Mouse (Mus musculus): Measurements from ENCODE around the gene Vwa1. TPM values are rescaled to one million over a fixed set of nuclear protein-coding genes. Genes with fewer than 3 reads are reported as not detected.
A peak's percentile ranks its signal among the peaks of the same experiment; 100 is the strongest.

Gene Vwa1
- polyA plus RNA-seq, 1 experiment: 21.8 TPM

GRCm38 (mm10) chr4:155761356-155762099 lies 13.0 kb downstream of the Vwa1 start:
- DNase-seq: peak; percentile 31

GRCm38 (mm10) chr4:155760613-155761355 lies 13.7 kb downstream of the Vwa1 start, which contains the start of gene Atad3a:
TSS of gene Atad3a (minus strand) at chr4:155761093.
- DNase-seq: peak; percentile 98
- peak; percentile 59 for TF ChIP-seq POLR2A (IDR thresholded peaks at IDR 0.05; ENCODE audit: low read depth, low read length)
- no peak for TF ChIP-seq CTCF (conservative IDR thresholded peaks at IDR 0.05; ENCODE audit: insufficient read depth, insufficient read length, low read depth, low read length)
- H3K4me3 ChIP-seq (ENCODE audit: insufficient read depth, low read depth, low read length): peak within 1 kb of the TSS; percentile 62
- WGBS: 2% methylated on average over 68 of the region's 68 CpGs
- H3K27ac ChIP-seq (ENCODE audit: insufficient read depth, low read depth, low read length): peak within 1 kb of the TSS; percentile 48
- H3K27me3 ChIP-seq (replicated peaks; ENCODE audit: control insufficient read depth, insufficient read depth, low read length): no peaks in the 10 kb centered on the region
- no peaks in the 10 kb centered on the region; the same call in 1 of the 2 replicates for H3K36me3 ChIP-seq (ENCODE audit: control insufficient read depth, insufficient read depth, low read length)
- peaks cover 9% of the 10 kb centered on the region for H3K4me1 ChIP-seq (ENCODE audit: control insufficient read depth, insufficient read depth, low read length)

More at GRCm38 (mm10) chr4:155761356-155762099, 13.0 kb downstream of the Vwa1 start:
- Histone ChIP-seq H3K4me3 (ENCODE audit: insufficient read depth, low read depth, low read length) (peak overlapping the region; percentile 56), H3K36me3 (ENCODE audit: control insufficient read depth, insufficient read depth, low read length) (no peaks in the 10 kb centered on the region), H3K27me3 (replicated peaks; ENCODE audit: control insufficient read depth, insufficient read depth, low read length) (no peaks in the 10 kb centered on the region), H3K4me1 (ENCODE audit: control insufficient read depth, insufficient read depth, low read length) (peaks cover 9% of the 10 kb centered on the region), H3K27ac (ENCODE audit: insufficient read depth, low read depth, low read length) (no peak overlapping the region)
- WGBS: 2% methylated on average over 28 of the region's 28 CpGs
- TF ChIP-seq POLR2A (IDR thresholded peaks at IDR 0.05; ENCODE audit: low read depth, low read length) (no peak), CTCF (conservative IDR thresholded peaks at IDR 0.05; ENCODE audit: insufficient read depth, insufficient read length, low read depth, low read length) (no peak)

- no peaks in the 10 kb centered on the region for H3K27me3 ChIP-seq (replicated peaks; ENCODE audit: control insufficient read depth, insufficient read depth, low read length)
- TF ChIP-seq POLR2A (IDR thresholded peaks at IDR 0.05; ENCODE audit: low read depth, low read length) (no peak), CTCF (conservative IDR thresholded peaks at IDR 0.05; ENCODE audit: insufficient read depth, insufficient read length, low read depth, low read length) (peak; percentile 26; the same call in 1 of the 2 replicates)
- 1% methylated on average over 10 of the region's 10 CpGs for WGBS
- DNase-seq: peak; percentile 54
- H3K36me3 ChIP-seq (ENCODE audit: control insufficient read depth, insufficient read depth, low read length): no peaks in the 10 kb centered on the region; the same call in 1 of the 2 replicates
- H3K27ac ChIP-seq (ENCODE audit: insufficient read depth, low read depth, low read length): peak overlapping the region; percentile 48
- peak overlapping the region; percentile 62 for H3K4me3 ChIP-seq (ENCODE audit: insufficient read depth, low read depth, low read length)
- H3K4me1 ChIP-seq (ENCODE audit: control insufficient read depth, insufficient read depth, low read length): peaks cover 9% of the 10 kb centered on the region
Measured at GRCm38 (mm10) chr4:155759862-155760612, 14.5 kb downstream of the Vwa1 start.

GRCm38 (mm10) chr4:155757011-155757410 lies 17.5 kb downstream of the Vwa1 start:
- no peak for DNase-seq
- no peaks in the 10 kb centered on the region; the same call in none of the 2 replicates for H3K36me3 ChIP-seq (ENCODE audit: control insufficient read depth, insufficient read depth, low read length)
- 89% methylated on average over 12 of the region's 12 CpGs for WGBS

GRCm38 (mm10) chr4:155746575-155747490 lies 27.7 kb downstream of the Vwa1 start:
- no peak overlapping the region for H3K4me3 ChIP-seq (ENCODE audit: insufficient read depth, low read depth, low read length)
- H3K36me3 ChIP-seq (ENCODE audit: control insufficient read depth, insufficient read depth, low read length): peaks cover 2% of the 10 kb centered on the region; the same call in 1 of the 2 replicates
- 91% methylated on average over 17 of the region's 17 CpGs for WGBS
- TF ChIP-seq CTCF (conservative IDR thresholded peaks at IDR 0.05; ENCODE audit: insufficient read depth, insufficient read length, low read depth, low read length) (no peak), POLR2A (IDR thresholded peaks at IDR 0.05; ENCODE audit: low read depth, low read length) (no peak)
- no peak overlapping the region for H3K27ac ChIP-seq (ENCODE audit: insufficient read depth, low read depth, low read length)
- H3K27me3 ChIP-seq (replicated peaks; ENCODE audit: control insufficient read depth, insufficient read depth, low read length): no peaks in the 10 kb centered on the region
- no peak for DNase-seq
- H3K4me1 ChIP-seq (ENCODE audit: control insufficient read depth, insufficient read depth, low read length): no peaks in the 10 kb centered on the region

More at GRCm38 (mm10) chr4:155757011-155757410, 17.5 kb downstream of the Vwa1 start:
- Histone ChIP-seq H3K27ac (ENCODE audit: insufficient read depth, low read depth, low read length) (no peak overlapping the region), H3K4me3 (ENCODE audit: insufficient read depth, low read depth, low read length) (no peak overlapping the region), H3K27me3 (replicated peaks; ENCODE audit: control insufficient read depth, insufficient read depth, low read length) (no peaks in the 10 kb centered on the region), H3K4me1 (ENCODE audit: control insufficient read depth, insufficient read depth, low read length) (peaks cover 9% of the 10 kb centered on the region)
- TF ChIP-seq CTCF (conservative IDR thresholded peaks at IDR 0.05; ENCODE audit: insufficient read depth, insufficient read length, low read depth, low read length) (no peak), POLR2A (IDR thresholded peaks at IDR 0.05; ENCODE audit: low read depth, low read length) (no peak)

GRCm38 (mm10) chr4:155746036-155746548 lies 28.4 kb downstream of the Vwa1 start:
- H3K27ac ChIP-seq (ENCODE audit: insufficient read depth, low read depth, low read length): no peak overlapping the region
- no peak for DNase-seq
- 87% methylated on average over 8 of the region's 8 CpGs for WGBS
- peaks cover 2% of the 10 kb centered on the region; the same call in 1 of the 2 replicates for H3K36me3 ChIP-seq (ENCODE audit: control insufficient read depth, insufficient read depth, low read length)
- no peaks in the 10 kb centered on the region for H3K4me1 ChIP-seq (ENCODE audit: control insufficient read depth, insufficient read depth, low read length)
- TF ChIP-seq CTCF (conservative IDR thresholded peaks at IDR 0.05; ENCODE audit: insufficient read depth, insufficient read length, low read depth, low read length): no peak
- no peak for TF ChIP-seq POLR2A (IDR thresholded peaks at IDR 0.05; ENCODE audit: low read depth, low read length)
- H3K4me3 ChIP-seq (ENCODE audit: insufficient read depth, low read depth, low read length): no peak overlapping the region
- H3K27me3 ChIP-seq (replicated peaks; ENCODE audit: control insufficient read depth, insufficient read depth, low read length): no peaks in the 10 kb centered on the region
